Mouse (Mus musculus) left cerebral cortex, adult 11 months (tissue): ENCODE measurements at regions not wholly inside any gene's neighbourhood (a gene's known extent, or its start where the extent isn't known, plus 50 kb on each side); places are given as distances from the start of the nearest gene placed in this dataset.
"Not testable (repeated sequence)": the region's sequence is repeated elsewhere in the genome, so short reads cannot be mapped to it uniquely, and the experiment has no call there.

ENCODE experiments used
- DNase-seq: peaks from one replicate; pipeline ENCODE4 v3.0.0; 2022; ENCODE audit warnings: low spot score

DNA sequence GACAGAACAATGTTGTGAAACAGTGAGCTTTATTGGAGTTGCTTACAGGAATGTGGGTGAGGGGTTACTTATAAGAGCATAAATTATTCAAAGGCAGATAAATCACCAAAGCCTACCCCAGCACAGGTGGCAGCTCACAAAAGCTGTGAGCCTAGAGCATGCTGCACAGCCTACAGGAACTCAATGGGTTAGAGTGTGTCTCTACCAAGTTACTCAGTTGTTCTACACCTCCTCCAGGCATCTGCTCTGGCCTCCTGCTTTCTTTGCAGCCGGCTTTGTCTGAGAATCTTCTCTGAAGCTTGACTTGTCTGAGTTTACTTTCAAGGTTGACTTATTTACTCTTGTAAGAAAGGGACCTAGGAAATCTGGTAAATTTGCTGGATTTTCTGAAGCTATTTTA, 336.5 kb downstream of the Fscb start:
- DNase-seq: no peak

DNA sequence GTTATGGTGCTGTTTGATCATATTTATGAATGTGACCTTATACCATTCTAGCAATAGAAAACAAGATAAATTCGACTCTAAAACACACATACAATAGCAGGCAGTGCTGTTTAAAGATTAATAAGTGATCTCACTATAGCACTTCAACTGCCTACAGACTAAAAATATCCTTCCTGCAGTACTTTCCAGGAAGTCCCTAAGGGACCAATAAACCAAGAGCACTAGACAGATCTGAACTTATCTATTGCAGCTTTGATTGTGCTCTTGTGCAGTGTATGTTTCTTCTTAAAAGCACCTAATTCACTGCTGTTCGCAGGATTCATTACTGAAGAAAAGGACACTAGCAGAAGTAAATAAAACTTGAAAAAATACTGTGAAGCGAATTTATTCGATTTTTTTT, 358.1 kb downstream of the Fscb start:
- no peak for DNase-seq

- no peak for DNase-seq
Measured at GRCm38 (mm10) chr12:64114476-64114875, 360.0 kb downstream of the Fscb start.

GRCm38 (mm10) chr12:64104214-64104613, 370.3 kb downstream of the Fscb start:
- no peak for DNase-seq

GRCm38 (mm10) chr12:64076789-64077188, 397.7 kb downstream of the Fscb start:
- DNase-seq: no peak

- DNase-seq: peak; percentile 2
Measured at GRCm38 (mm10) chr12:64045528-64045927, 429.0 kb downstream of the Fscb start.

DNA sequence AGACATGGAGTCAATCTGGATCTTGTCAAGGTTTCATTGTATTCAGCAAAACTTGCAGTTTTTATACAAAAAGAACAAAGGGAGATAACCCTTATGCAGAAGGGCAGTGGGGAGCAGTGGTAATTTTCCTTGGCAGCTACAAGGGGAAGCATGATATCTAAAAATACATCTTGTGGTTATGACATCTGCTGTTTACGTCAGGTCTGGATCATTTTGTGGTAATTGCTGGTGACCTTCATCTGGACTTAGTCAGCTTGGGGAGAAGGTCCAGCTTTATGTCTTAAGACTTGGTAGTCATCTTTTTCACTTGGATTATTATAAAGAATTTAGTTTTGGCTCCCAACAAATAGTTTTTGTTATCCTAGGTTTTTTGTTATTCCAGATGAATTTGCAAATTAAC, 465.9 kb downstream of the Fscb start:
- DNase-seq: not testable (repeated sequence)
